Comparison of ENCODE assay signal across 16 mouse cellular contexts in genomic region chr8:11327722-11328417, GRCm38 (mm10). TPM values are rescaled to one million over a fixed set of nuclear protein-coding genes. Genes with fewer than 3 reads are reported as not detected.
DNase-seq lines count a peak whose midpoint lies in the region; ATAC-seq lines count a peak whose summit lies in the region.
"Had no signal": no experiment of that assay in that cellular context is flagged by ENCODE, and none has a peak within 500 bp of the region (broad histone marks: within the 10 kb centered on the region; RNA-seq: fewer than 3 reads in every experiment).

No protein-coding gene starts in this region.

- no peak overlapping the region for H3K4me3 ChIP-seq in heart, embryonic 11.5 days (ENCODE audit: low read depth, low read length)
- no peak overlapping the region for H3K4me3 ChIP-seq in embryonic facial prominence, embryonic 14.5 days (ENCODE audit: low read depth, low read length)
- no peak overlapping the region for H3K4me3 ChIP-seq in limb, embryonic 15.5 days
- H3K4me3 ChIP-seq in midbrain, embryonic 14.5 days (replicated peaks; ENCODE audit: low read depth, low read length), result no peak overlapping the region
- H3K4me3 ChIP-seq: erythroblast, embryonic 14.5 days; neural tube, embryonic 15.5 days had no signal

- H3K4me1 ChIP-seq in heart, embryonic 11.5 days (ENCODE audit: control insufficient read depth, insufficient read depth, low read length), result peaks cover 54% of the 10 kb centered on the region
- peaks cover 41% of the 10 kb centered on the region for H3K4me1 ChIP-seq in embryonic facial prominence, embryonic 14.5 days (ENCODE audit: control insufficient read depth, insufficient read depth, low read length)
- H3K4me1 ChIP-seq in limb, embryonic 15.5 days, result peaks cover 30% of the 10 kb centered on the region
- no peaks in the 10 kb centered on the region for H3K4me1 ChIP-seq in midbrain, embryonic 14.5 days (ENCODE audit: control insufficient read depth, insufficient read depth, low read length)

- no peak overlapping the region for H3K4me2 ChIP-seq in heart, embryonic 11.5 days
- no peak overlapping the region for H3K4me2 ChIP-seq in embryonic facial prominence, embryonic 14.5 days (ENCODE audit: low read depth, low read length)
- H3K4me2 ChIP-seq in limb, embryonic 15.5 days, result no peak overlapping the region
- H3K4me2 ChIP-seq in midbrain, embryonic 14.5 days (ENCODE audit: low read length), result no peak overlapping the region
- H3K4me2 ChIP-seq: neural tube, embryonic 15.5 days had no signal

- DNase-seq in heart, adult 8-10 months (ENCODE audit: low spot score), result no peak
- peak; percentile 41 for DNase-seq in kidney, postnatal 14 days
- DNase-seq in kidney, adult 18-20 months, result no peak
- DNase-seq in embryonic facial prominence, embryonic 14.5 days (ENCODE audit: low spot score), result peak; percentile 61
- no peak for DNase-seq in layer of hippocampus, postnatal 36 days
- no peak for DNase-seq in midbrain, embryonic 14.5 days
- DNase-seq: B cell, adult 2 months; cerebellum, postnatal 36 days; lung, postnatal 4 days; thymus, postnatal 25 days had no signal

- H3K9ac ChIP-seq in heart, embryonic 11.5 days (ENCODE audit: low read depth, low read length), result no peak overlapping the region
- H3K9ac ChIP-seq in embryonic facial prominence, embryonic 14.5 days (ENCODE audit: low read depth, low read length), result peak overlapping the region; percentile 38; the same call in 1 of the 2 replicates
- no peak overlapping the region for H3K9ac ChIP-seq in limb, embryonic 15.5 days
- no peak overlapping the region for H3K9ac ChIP-seq in midbrain, embryonic 14.5 days (replicated peaks; ENCODE audit: low read length)
- H3K9ac ChIP-seq: neural tube, embryonic 15.5 days had no signal

- no peaks in the 10 kb centered on the region for H3K36me3 ChIP-seq in heart, embryonic 11.5 days (ENCODE audit: control insufficient read depth, insufficient read depth, low read length)
- no peaks in the 10 kb centered on the region for H3K36me3 ChIP-seq in embryonic facial prominence, embryonic 14.5 days (ENCODE audit: control insufficient read depth, insufficient read depth, low read length)
- H3K36me3 ChIP-seq in limb, embryonic 15.5 days, result no peaks in the 10 kb centered on the region
- no peaks in the 10 kb centered on the region for H3K36me3 ChIP-seq in midbrain, embryonic 14.5 days (ENCODE audit: control insufficient read depth, insufficient read depth, low read length)
- H3K36me3 ChIP-seq: neural tube, embryonic 15.5 days had no signal

- no peak for ATAC-seq in heart, embryonic 11.5 days (replicated peaks; ENCODE audit: insufficient number of reproducible peaks, low FRiP score, low TSS enrichment)
- ATAC-seq in embryonic facial prominence, embryonic 14.5 days (ENCODE audit: low read depth), result no peak
- ATAC-seq in limb, embryonic 15.5 days (ENCODE audit: insufficient number of reproducible peaks, low FRiP score, low TSS enrichment, low read depth), result no peak
- ATAC-seq in midbrain, embryonic 14.5 days (ENCODE audit: low FRiP score, low TSS enrichment), result no peak
- ATAC-seq: midbrain, embryonic 16.5 days had no signal

- H3K9me3 ChIP-seq in heart, embryonic 11.5 days (replicated peaks; ENCODE audit: control insufficient read depth, low read length), result no peaks in the 10 kb centered on the region
- H3K9me3 ChIP-seq in embryonic facial prominence, embryonic 14.5 days (ENCODE audit: control insufficient read depth, low read length), result no peaks in the 10 kb centered on the region
- H3K9me3 ChIP-seq in limb, embryonic 15.5 days, result no peaks in the 10 kb centered on the region
- no peaks in the 10 kb centered on the region for H3K9me3 ChIP-seq in midbrain, embryonic 14.5 days (ENCODE audit: control insufficient read depth, low read length)
- H3K9me3 ChIP-seq: neural tube, embryonic 15.5 days had no signal

- no peaks in the 10 kb centered on the region for H3K27me3 ChIP-seq in heart, embryonic 11.5 days (ENCODE audit: control insufficient read depth, insufficient read depth, low read length)
- H3K27me3 ChIP-seq in embryonic facial prominence, embryonic 14.5 days (replicated peaks; ENCODE audit: control insufficient read depth, insufficient read depth, low read length), result no peaks in the 10 kb centered on the region
- H3K27me3 ChIP-seq in limb, embryonic 15.5 days, result no peaks in the 10 kb centered on the region
- H3K27me3 ChIP-seq in midbrain, embryonic 14.5 days (ENCODE audit: control insufficient read depth, insufficient read depth, low read length), result no peaks in the 10 kb centered on the region
- H3K27me3 ChIP-seq: neural tube, embryonic 15.5 days had no signal

- H3K27ac ChIP-seq in heart, embryonic 11.5 days (ENCODE audit: low read depth, low read length), result peak overlapping the region; percentile 78
- H3K27ac ChIP-seq in embryonic facial prominence, embryonic 14.5 days (replicated peaks; ENCODE audit: low read depth, low read length), result peak overlapping the region; percentile 55; the same call in 1 of the 2 replicates
- peak overlapping the region; percentile 65 for H3K27ac ChIP-seq in limb, embryonic 15.5 days
- H3K27ac ChIP-seq in midbrain, embryonic 14.5 days (replicated peaks; ENCODE audit: low read depth, low read length), result no peak overlapping the region
- H3K27ac ChIP-seq: neural tube, embryonic 15.5 days had no signal

- WGBS in heart, embryonic 11.5 days (ENCODE audit: insufficient replicate concordance), result 56% methylated on average over 5 of the region's 5 CpGs
- 32% methylated on average over 5 of the region's 5 CpGs for WGBS in embryonic facial prominence, embryonic 14.5 days
- WGBS in limb, embryonic 15.5 days, result 56% methylated on average over 5 of the region's 5 CpGs
- WGBS in midbrain, embryonic 14.5 days, result 53% methylated on average over 5 of the region's 5 CpGs

RNA-seq across cellular contexts. Expression of gene Col4a1, which starts 15.2 kb away (rescaled TPM):
- 150 and 187 TPM in 2 replicates for polyA plus RNA-seq in heart, embryonic 11.5 days (2014; fragmentation: Nextera tagmentation; extraction: Ambion mirVana)
- 100 to 1,000 TPM; 136 to 221 (median 183) TPM for total RNA-seq in heart, adult 8-10 months (2022)
- polyA plus RNA-seq in embryonic facial prominence, embryonic 14.5 days (2014; fragmentation: Nextera tagmentation; extraction: Ambion mirVana), result 270 and 289 TPM in 2 replicates
- polyA plus RNA-seq in limb, embryonic 15.5 days (2015; fragmentation: Nextera tagmentation; extraction: Ambion mirVana), result 172 and 209 TPM in 2 replicates
- total RNA-seq in layer of hippocampus, postnatal 36 days (2021), result 10 to 100 TPM; 47.7 to 51.9 TPM
- polyA plus RNA-seq in midbrain, embryonic 14.5 days (2014; fragmentation: Nextera tagmentation; extraction: Ambion mirVana), result 38.1 and 123 TPM in 2 replicates
- total RNA-seq: MEL had no signal

RNA-seq across cellular contexts. Expression of gene Col4a2, which starts 15.3 kb away (rescaled TPM):
- polyA plus RNA-seq in heart, embryonic 11.5 days (2014; fragmentation: Nextera tagmentation; extraction: Ambion mirVana), result 40.6 and 51.0 TPM in 2 replicates
- total RNA-seq in heart, adult 8-10 months (2022), result 100 to 1,000 TPM in 3 of 4 experiments, 10 to 100 TPM in 1; 93.1 to 141 (median 113) TPM
- 92.3 and 95.9 TPM in 2 replicates for polyA plus RNA-seq in embryonic facial prominence, embryonic 14.5 days (2014; fragmentation: Nextera tagmentation; extraction: Ambion mirVana)
- polyA plus RNA-seq in limb, embryonic 15.5 days (2015; fragmentation: Nextera tagmentation; extraction: Ambion mirVana), result 77.4 and 83.3 TPM in 2 replicates
- 10 to 100 TPM; 46.4 to 57.3 TPM for total RNA-seq in layer of hippocampus, postnatal 36 days (2021)
- polyA plus RNA-seq in midbrain, embryonic 14.5 days (2014; fragmentation: Nextera tagmentation; extraction: Ambion mirVana), result 15.0 and 40.7 TPM in 2 replicates

Comparison
In these comparisons a context has a peak if more than half of its experiments do, and no peak if none do; other contexts are left out.
1. DNase-seq: peak in kidney, postnatal 14 days (single experiment) and embryonic facial prominence, embryonic 14.5 days (single experiment); none in heart, adult 8-10 months (single experiment), kidney, adult 18-20 months (single experiment), layer of hippocampus, postnatal 36 days (0 of 2) and midbrain, embryonic 14.5 days (single experiment).